Mouse (Mus musculus) ES-E14 (cell line): ENCODE data around the gene Adcy4.

Experiments
- CHD2 ChIP-seq: IDR thresholded peaks from 2 replicates; pipeline ENCODE4 v1.6.1; 2014; ENCODE audit warnings: mild to moderate bottlenecking, low read depth, low read length, inconsistent platforms
- HCFC1 ChIP-seq: IDR thresholded peaks from 2 replicates; pipeline ENCODE4 v1.6.1; 2012; ENCODE audit warnings: low read length, inconsistent platforms, borderline replicate concordance; ENCODE audit not compliant: insufficient read depth
- MAFK ChIP-seq: IDR thresholded peaks from 2 replicates; pipeline ENCODE4 v1.6.1; 2014; ENCODE audit warnings: mild to moderate bottlenecking, low read depth, low read length, inconsistent platforms; ENCODE audit not compliant: insufficient read depth
- ZC3H11A ChIP-seq: IDR thresholded peaks from 2 replicates; pipeline ENCODE4 v1.6.1; 2012; ENCODE audit warnings: low read depth, mild to moderate bottlenecking, inconsistent platforms, low read length, borderline replicate concordance
- ZNF384 ChIP-seq: IDR thresholded peaks from 2 replicates; pipeline ENCODE4 v1.6.1; 2012; ENCODE audit warnings: low read depth, low read length, inconsistent platforms

DNA sequence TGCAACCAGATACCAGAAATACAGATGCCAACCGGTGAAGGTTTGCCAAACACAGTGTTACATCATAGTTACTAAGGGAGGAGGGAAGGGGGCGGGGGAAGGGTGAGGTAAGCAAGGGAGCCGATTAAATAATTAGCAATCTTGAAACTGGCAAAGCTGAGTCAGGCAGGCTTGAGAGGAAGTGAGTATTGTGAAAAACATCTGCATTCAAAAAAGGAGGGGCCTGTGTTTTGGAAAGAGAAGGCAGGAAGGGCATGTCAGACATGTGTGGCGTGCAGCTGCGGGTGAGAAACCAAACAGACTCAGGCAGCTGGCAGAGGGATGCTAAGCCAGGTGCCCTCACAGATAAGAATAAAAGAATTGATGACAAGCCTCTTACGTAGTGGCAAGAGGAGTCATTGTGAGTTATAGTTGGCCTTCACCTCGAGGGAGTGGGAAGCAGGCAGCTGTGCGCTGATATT, 59.5 kb downstream of the Adcy4 start:
- TF ChIP-seq MAFK: no peak
- no peak for TF ChIP-seq ZC3H11A
- no peak for TF ChIP-seq ZNF384
- no peak for TF ChIP-seq CHD2
- no peak for TF ChIP-seq HCFC1
